Mouse (Mus musculus): ENCODE measurements around the gene Wdr20. TPM values are rescaled to one million over a fixed set of nuclear protein-coding genes. Genes with fewer than 3 reads are reported as not detected.
"Not testable (repeated sequence)": the region's sequence is repeated elsewhere in the genome, so short reads cannot be mapped to it uniquely, and the experiment has no call there.

Gene Wdr20
- total RNA-seq, 2 experiments from 2014 or later = 44.7 to 50.9 TPM

DNA sequence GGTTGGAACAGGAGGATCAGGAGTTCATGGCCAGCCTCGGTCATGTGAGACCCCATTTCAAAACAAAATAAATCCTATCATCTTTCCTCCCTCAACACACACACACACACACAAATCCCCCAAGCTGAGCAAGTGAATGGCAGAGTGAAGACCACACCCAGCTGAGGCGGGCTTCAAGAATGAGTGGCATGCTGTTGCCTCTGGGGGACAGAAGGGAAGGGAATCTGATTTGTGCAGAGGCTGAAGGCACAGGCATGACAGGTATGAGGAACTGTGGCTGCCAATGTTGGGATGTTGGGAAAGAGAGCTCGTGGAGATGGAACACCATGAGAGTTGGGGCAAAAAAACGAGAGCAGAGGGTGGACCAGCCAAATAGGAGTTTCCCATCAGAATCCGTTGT is 26.5 kb upstream of the Wdr20 start:
- DNase-seq (ENCODE audit: low spot score in 2 of 2) = no peak

DNA sequence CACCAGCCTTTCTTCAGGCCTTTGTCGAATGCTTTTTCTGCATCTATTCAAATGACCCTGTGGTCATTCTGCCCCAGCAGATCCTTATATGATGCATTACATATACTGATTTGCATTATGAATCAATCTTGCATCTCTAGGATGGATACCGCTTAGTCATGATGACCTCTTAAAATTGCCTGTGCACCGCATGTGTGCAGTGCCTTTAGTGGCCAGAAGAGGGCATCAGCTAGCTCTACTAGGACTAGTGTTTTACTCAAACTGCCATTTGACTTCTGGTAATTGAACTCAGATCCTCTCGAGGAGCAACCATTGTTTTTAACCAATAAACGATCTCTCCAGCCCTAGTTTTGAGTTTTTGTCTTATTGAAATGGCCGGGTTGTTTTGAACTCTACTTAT is 24.0 kb upstream of the Wdr20 start:
- no peak for DNase-seq (ENCODE audit: low spot score in 2 of 2)

DNA sequence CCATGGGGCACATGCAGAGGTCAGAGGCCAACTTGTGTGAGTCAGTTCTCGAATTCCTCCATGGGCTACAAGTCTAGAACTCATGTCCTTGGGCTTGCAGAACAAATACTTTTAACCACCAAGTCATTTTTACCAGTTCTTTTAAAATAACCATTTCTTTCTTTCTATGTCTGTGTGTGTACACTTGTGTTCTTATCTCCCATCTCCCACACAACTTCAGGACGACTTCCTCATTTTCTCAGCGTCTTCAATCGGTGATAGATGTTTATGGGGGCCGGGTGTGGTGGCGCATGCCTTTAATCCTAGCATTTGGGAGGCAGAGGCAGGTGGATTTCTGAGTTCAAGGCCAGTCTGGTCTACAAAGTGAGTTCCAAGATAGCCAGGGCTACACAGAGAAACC is 23.5 kb upstream of the Wdr20 start:
- no peak for DNase-seq (ENCODE audit: low spot score in 2 of 2)

DNA sequence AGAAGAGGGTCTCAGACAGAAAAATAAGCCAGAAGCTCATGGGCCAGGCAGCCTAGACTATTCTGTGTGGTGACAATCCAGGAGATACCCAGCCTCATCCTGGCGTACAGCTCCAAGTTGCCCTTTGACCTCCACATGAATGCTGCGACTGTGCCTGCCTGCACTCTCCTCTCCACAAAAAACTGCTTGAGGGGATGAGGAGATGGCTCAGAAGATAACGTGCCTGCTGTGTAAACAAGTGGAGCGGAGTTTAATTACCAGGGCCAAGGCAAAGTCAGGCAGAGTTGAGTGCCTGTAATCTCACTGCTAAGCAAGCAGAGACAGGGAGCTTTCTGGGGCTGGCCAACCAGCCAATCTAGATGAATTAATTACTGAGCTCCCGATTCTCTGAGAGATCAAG is 21.7 kb upstream of the Wdr20 start:
- DNase-seq (ENCODE audit: low spot score in 2 of 2) = no peak

DNA sequence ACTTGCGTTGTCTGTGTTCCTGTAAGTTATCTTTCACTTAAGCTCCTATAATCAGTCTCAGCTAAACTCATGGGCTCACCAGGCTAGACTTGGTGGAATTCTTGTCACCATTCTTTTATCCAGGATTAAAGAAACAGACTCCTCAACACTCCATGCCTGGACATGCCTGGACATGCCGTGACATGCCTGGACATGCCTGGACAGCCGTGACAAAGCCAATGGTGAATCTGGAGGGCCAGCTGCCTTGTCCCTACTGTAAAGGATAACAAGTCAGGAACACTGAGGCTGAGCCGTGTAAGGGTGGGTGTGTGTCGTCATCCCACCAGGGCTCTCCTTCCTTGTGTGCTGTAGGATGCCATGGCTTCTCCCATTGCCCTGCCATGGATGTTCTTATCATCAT is 12.7 kb upstream of the Wdr20 start:
- DNase-seq (ENCODE audit: low spot score in 2 of 2) = no peak

DNA sequence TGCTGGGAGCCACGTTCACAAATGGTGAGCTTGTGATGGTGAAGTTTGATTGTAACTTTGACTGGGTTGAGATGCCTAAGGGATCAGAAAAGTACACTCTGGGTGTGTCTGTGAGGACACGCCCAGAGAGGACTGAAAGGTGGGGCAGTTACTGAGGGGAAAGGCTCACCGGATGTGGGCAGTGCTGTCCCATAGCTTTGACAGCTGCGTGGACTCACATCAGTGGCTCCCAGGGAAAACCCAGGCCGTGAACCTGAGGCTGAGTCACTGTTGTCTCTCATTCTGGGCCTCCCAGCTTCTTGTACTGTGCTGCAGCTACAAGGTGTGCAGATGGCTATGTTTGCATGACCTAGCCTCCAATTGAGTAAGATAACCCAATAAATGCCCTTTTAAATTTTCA is 12.3 kb upstream of the Wdr20 start:
- DNase-seq (ENCODE audit: low spot score in 2 of 2) = no peak

DNA sequence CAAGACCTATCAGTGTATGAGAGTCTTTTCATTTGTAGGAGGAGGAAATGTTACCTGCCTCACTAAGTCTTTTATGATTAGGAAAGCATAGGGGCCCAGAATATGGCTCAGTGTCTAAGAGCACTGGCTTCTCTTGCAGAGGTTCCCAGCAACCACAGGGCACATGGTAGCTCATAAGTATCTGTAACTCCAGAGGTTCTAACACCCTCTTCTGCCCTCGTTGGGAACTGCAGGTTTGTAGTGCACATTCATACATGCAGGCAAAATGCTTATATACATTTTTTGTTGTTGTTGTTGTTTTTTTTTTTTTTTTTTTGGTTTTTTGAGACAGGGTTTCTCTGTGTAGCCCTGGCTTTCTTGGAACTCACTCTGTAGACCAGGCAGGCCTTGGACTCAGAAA is 11.3 kb upstream of the Wdr20 start:
- DNase-seq (ENCODE audit: low spot score in 2 of 2) = no peak

DNA sequence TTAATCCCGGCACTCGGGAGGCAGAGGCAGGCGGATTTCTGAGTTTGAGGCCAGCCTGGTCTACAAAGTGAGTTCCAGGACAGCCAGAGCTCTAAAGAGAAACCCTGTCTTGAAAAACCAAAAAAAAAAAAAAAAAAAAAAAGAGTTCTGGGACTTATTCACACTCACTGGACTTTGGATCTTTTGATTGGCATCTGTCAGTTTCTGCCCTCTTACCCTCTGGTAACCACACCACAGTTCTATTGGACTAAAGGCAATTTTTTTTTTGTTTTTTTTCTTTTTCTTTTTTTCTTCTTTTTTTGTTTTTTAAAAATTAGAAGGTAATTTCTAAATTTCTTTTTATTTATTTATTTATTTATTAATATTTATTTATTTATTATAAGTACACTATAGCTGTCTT is 4.5 kb upstream of the Wdr20 start:
- not testable (repeated sequence) for DNase-seq (ENCODE audit: low spot score in 2 of 2)

DNA sequence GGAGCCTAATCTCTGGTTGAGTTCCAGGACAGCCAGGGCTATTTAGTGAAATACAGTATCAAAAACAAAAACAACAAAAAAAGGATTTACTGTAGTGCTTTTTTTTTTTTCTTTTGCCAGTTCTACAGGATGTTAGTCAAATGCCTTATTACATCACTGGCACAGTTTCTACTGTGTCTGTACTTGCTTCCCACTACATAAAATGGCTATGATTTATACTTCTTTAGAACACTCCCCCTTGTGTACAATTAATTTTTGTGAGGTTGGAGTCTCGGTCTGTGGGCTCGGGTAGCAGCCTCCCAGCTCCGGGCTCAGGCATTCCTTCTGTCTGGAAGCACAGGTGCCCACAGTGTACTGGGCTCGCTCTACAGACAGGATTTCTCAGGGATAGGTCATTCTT is 1.1 kb upstream of the Wdr20 start:
- peak in 1 of 2 experiments; percentile 14 for DNase-seq (ENCODE audit: low spot score in 2 of 2)

DNA sequence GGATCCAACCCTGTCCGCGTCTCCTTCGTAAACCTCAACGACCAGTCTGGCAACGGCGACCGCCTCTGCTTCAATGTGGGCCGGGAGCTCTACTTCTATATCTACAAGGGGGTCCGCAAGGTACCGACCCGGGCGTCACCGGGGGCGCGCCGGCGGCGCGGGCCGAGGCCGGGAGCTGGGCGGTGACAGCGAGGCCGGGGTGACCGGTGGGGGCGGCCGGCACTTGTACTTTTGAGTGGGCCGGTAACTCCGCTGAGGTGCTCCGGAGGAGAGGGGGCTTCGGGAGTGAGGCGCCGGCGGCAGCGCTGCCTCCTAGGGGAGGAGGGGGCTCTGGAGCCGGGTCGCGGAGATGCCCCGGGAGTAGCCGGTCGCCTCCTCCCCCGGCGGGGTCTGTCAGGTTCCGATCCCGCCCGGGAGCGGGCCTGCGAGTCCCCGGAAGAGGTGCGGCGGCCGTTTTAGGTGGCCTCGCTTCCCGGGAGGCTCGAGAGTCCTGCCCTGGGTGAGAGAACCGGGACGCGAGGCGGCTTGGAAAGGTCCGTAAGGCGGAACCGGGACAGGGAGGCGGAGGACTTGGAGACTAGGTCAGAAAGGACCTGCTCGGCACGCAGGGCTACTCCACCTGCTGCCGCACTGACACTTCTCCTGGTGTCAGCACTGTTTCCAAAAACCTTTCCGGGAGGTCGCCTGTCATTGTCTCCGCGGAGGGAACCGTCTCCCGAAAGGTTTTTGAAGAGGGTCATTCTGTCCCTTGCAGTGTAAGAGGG is 596 bp downstream of the Wdr20 start:
- DNase-seq (ENCODE audit: low spot score in 2 of 2) = peak; percentile 9 to 22

DNA sequence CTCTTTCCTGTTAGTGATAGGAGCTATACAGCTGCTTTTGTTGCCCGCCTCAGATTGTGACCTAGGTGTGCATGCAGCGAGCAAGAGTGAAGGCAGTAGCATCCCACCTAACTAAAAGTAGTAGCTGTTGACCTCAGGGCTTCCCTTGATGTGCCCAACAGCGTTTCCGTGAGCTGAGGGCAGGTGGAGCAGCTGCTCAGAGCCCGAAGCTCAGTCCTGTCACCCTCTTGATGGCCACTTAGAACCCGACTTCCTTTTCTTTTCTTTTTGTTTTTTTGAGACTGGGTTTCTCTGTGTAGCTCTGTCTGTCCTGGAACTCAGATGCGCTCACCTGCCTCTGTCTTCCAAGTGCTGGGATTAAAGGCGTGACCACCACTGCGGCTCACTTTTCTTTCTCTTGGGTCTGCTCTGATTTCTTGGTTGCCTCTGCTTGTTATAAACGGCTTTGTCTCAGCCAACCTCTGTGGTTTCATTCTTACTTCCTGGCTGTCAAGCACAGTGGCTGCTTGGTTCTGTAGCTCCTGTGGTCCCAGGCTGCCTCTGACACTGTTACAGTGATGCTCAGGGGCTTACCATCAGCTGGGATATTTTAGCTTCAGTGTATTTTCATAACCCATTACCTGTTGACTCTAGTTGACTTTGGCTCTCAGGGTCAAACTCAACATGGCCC is 13.2 kb downstream of the Wdr20 start:
- DNase-seq (ENCODE audit: low spot score in 2 of 2) = no peak

DNA sequence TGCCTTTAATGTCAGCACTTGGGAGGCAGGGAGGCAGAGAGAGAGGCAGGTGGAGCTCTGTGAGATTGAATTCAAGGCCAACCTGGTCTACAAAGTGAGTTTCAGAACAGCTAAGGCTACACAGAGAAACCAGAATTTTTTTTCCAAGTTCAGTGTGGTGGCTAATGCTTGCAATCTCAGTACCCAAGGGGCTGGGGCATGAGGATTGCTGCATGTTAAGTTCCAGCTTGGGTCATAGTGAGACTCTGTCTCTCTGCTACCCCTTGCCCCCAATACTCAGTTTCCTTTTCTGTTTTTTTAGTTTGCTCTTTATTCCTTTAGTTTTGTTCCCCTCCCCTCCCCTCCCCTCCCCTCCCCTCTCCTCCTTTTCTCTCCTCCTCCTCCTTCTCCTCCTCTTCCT is 15.0 kb downstream of the Wdr20 start:
- no peak for DNase-seq (ENCODE audit: low spot score in 2 of 2)

DNA sequence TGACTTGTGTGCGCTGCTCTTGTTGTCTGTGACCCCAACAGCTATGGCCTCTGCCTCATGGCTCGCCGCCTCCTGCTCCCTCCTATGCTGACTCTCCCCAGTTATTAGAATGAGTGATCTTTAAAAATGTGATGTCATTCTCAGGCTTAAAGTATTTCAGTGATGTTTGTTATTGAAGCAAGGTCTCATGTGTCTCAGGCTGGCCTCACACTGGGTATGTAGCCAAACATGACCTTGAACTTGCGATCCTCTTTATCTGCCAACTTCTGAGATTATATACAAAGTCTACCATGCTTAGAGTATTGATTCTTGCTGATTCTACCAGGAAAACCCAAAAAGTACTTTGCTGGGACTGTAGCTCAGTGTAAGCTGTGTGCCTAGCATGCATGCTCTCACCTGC is 16.2 kb downstream of the Wdr20 start:
- no peak for DNase-seq (ENCODE audit: low spot score in 2 of 2)

DNA sequence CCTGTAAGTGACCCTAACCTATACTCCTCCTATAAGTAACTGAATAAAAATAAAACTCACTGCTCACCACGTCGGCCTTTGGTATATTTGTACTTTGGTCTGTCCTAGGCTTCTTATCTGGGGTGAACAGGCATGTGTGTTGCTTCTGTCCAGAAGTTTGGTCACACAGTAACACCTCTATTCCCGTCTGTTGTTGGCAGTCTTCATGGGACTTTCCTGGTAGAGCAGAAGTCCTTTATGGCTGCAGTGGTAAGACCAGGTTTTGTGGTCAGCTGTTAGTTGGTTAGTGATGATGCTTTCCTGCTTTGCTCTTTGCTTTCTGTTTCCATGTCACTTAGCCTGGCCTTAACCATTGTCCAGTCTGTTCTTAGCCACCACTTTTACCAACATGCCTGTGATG is 19.4 kb downstream of the Wdr20 start:
- DNase-seq (ENCODE audit: low spot score in 2 of 2) = no peak

DNA sequence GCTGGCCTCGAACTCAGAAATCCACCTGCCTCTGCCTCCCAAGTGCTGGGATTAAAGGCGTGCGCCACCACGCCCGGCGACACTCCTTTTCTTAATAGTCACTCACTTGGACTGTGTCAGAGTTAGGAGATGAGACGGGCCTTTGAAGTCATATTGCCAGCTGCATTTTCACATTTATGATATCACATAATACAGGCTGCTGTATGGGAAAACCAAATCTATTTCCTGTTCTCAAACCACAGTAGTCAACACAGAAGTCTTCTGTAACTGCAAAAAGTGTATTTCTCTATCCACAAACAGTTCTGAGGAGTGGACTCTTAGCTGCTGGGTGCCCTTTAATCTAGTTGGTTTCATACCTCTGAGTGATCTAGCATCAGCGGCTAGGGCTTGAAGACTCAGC is 21.2 kb downstream of the Wdr20 start:
- no peak for DNase-seq (ENCODE audit: low spot score in 2 of 2)

DNA sequence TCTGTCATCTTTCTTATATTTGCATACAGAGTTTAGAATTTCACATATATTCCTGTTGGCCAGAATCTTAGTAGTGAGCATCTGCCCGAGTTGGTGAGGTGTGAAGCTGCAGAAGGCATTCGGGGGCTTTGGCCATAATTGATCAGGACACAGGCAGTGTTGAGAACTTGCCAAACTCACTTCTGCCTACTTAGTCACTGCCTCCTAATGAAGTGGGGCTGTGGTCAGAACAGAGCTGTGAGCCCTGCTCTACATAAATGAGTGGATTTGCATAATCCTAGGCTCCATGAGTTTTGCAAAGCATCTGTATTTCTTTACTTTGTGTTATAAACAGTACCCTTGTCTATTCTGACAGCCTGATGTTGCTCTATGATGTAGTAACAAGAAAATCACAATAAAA is 24.6 kb downstream of the Wdr20 start:
- DNase-seq (ENCODE audit: low spot score in 2 of 2) = no peak

DNA sequence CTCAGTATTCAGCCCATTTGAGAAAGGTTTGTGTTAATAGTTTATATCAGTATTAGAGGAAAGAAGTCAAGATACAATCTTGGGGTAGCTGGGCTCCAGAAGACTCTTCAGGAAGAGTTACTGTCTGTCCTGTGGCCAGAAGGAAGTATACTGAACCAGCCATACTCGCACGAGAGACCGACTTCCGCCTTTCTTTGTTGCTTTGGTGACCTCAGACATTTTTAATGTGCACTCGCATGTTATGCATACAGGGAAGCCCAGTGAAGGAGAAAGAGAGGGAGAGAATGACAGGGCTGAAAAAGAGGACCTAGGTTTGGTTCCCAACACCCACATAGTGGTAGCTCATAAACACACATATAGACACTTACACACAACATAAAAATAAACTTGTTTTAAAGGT is 26.8 kb downstream of the Wdr20 start:
- no peak for DNase-seq (ENCODE audit: low spot score in 2 of 2)

DNA sequence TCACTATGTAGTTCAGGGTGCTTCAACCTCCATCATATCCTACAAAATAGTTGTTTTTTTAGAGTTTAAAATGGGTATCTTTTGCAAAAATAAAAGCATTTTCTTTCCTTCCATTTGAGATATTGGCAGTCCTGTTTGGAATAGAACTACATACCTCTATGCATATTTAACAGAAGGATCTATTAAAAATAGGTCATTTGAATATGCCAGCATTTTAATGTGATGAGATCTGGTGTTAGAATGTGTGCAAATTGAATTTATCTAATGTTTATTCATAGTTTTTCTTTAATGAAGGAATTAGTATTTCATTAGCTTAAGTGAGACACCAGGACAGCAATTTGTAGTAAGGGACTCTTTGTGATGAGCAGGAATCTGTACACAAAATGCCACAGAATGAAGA is 30.8 kb downstream of the Wdr20 start:
- no peak for DNase-seq (ENCODE audit: low spot score in 2 of 2)

DNA sequence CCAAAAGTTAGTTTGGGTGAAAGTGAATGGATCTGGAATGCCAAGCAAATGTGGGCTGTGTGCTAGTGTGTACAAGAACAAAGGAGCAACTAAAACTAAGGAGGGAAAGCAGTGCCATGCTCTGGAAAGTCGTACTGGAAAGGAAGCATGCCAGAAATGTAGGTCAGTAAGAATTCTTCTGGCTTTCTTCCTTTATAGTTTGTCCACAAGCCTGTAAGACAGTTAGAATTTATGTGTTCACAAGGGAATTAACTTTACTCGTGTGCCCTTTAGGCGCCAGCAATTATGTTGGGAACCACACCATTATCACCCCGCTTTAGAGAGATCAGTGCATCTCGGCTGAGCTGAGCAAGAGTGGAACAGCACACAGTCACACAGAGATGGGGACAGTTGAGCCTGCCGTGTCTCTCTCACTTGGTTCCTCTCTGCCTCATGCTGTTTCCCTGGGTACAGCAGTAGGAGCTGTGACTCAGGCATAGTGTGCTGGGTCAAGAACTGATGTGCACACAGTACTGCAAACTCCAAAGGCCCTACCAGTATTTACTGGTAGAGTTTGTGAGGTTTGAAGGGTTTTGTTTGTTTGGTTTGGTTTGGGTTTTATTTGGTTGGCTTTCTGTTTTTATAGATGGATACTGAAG is 32.0 kb downstream of the Wdr20 start:
- DNase-seq (ENCODE audit: low spot score in 2 of 2) = no peak

DNA sequence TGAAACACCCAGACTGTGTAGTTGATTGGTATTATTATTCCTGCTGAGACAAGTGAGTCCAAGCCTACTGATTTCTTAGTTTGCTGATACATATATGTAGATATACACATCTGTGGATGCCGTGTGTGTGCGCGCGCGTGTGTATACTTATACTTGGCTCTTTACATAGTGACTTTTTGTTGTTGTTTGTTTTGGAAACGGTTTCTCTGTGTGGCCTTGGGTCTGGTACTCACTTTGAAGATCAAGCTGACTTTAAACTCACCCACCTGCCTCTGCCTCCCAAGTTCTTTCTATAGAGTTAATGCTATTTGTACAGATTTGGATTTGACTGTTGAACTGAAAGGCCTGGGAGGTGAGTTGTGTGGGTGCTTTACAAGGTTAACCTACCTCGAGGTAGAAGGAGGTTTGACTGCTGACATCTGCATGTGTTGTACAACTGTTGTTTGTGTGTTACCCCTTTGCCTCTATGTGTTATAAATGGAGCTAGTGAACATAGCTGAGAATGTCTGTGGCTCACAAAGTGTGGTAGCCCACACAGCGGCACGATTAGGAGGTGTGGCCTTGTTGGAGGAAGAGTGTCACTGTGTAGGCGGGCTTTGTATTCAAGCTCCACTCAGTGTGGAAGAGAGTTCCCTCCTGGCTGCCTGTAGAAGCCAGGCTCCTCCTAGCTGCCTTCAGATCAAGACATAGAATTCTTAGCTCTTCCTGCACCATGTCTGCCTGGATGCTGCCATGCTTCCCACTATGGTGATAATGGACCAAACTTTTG is 32.9 kb downstream of the Wdr20 start:
- no peak for DNase-seq (ENCODE audit: low spot score in 2 of 2)

DNA sequence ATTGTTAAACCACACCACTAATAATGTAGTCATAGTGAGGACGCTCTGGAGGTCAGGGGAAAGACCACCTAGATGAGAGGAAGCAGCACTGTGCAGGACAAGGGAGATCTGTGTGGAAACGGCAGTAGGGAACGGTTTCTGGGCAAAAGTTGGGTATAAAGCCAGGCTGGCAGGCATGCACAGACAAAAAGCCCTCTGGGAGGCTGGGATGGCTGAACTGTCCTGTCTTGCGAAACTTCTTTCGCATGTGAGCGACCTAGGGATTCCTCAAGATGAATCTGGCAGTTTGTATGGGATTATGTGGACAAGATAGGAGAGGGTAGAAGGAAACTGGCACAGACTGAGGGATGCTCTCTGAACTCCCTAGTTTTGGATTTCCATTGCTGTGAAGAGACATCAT is 34.2 kb downstream of the Wdr20 start:
- no peak for DNase-seq (ENCODE audit: low spot score in 2 of 2)

All from layer of hippocampus, adult 18-20 months (tissue).